In the genomic region with DNA sequence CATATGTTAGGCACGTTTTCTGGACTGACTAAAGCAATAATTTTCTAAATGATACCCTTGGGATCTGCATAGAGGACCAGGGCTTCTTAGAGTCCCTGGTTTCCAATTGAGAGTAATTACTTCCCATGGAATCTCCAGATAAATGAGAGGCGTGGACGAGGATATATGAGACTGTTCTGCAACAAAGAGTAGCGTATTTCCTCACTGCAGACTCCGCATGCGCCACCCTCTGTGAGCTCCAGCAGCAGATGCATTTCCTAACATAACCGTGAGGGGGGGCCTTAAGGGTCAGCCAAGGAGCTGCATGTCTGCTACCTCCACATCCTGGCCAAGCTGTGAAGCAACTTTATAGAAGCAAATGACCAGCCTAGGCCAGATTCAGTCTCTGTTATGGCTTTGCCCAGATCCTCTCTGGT, we compare ENCODE assay signal across 10 mouse cellular contexts.
DNase-seq lines count a peak whose midpoint lies in the region; ATAC-seq and TF ChIP-seq lines count a peak whose summit lies in the region.
"Had no signal": no experiment of that assay in that cellular context is flagged by ENCODE, and none has a peak within 500 bp of the region (broad histone marks: within the 10 kb centered on the region; RNA-seq: fewer than 3 reads in every experiment).

No protein-coding gene starts in this region.

- H3K36me3 ChIP-seq in midbrain, postnatal 0 days (ENCODE audit: insufficient read depth, low read length), result peaks cover 4% of the 10 kb centered on the region; the same call in 1 of the 2 replicates
- H3K36me3 ChIP-seq in midbrain, embryonic 10.5 days, result peaks cover 62% of the 10 kb centered on the region
- 0 out of 2 replicates have a peak, but pooled peaks cover 3% of the 10 kb centered on the region for H3K36me3 ChIP-seq in hindbrain, embryonic 14.5 days (replicated peaks; ENCODE audit: control insufficient read depth, insufficient read depth)

- no peaks in the 10 kb centered on the region for H3K9me3 ChIP-seq in midbrain, postnatal 0 days (ENCODE audit: low read length)
- no peaks in the 10 kb centered on the region for H3K9me3 ChIP-seq in midbrain, embryonic 10.5 days (replicated peaks)
- H3K9me3 ChIP-seq in hindbrain, embryonic 14.5 days (ENCODE audit: control insufficient read depth, low read length), result no peaks in the 10 kb centered on the region

- H3K4me2 ChIP-seq in midbrain, postnatal 0 days (ENCODE audit: low read depth, low read length, poor library complexity, severe bottlenecking), result no peak overlapping the region
- H3K4me2 ChIP-seq in hindbrain, embryonic 14.5 days (replicated peaks), result no peak overlapping the region

- H3K27me3 ChIP-seq in midbrain, postnatal 0 days (ENCODE audit: insufficient read depth, low read length), result no peaks in the 10 kb centered on the region
- H3K27me3 ChIP-seq in midbrain, embryonic 10.5 days (ENCODE audit: low read depth, poor library complexity, severe bottlenecking), result no peaks in the 10 kb centered on the region
- no peaks in the 10 kb centered on the region for H3K27me3 ChIP-seq in hindbrain, embryonic 14.5 days (ENCODE audit: control insufficient read depth, insufficient read depth, low read length)

- ATAC-seq in midbrain, postnatal 0 days (ENCODE audit: low FRiP score), result no peak
- ATAC-seq in hindbrain, embryonic 14.5 days (ENCODE audit: low FRiP score), result peak; percentile 31; the same call in 1 of the 2 replicates
- ATAC-seq: activated CD4-positive, CD25-positive, alpha-beta regulatory T cell, adult 4 months had no signal

- no peak overlapping the region for H3K27ac ChIP-seq in midbrain, postnatal 0 days (ENCODE audit: low read depth, low read length)
- H3K27ac ChIP-seq in midbrain, embryonic 10.5 days (replicated peaks), result no peak overlapping the region
- H3K27ac ChIP-seq in hindbrain, embryonic 14.5 days, result no peak overlapping the region

- no peak overlapping the region for H3K4me3 ChIP-seq in midbrain, postnatal 0 days (ENCODE audit: low read depth, low read length)
- no peak overlapping the region for H3K4me3 ChIP-seq in midbrain, embryonic 10.5 days
- no peak overlapping the region for H3K4me3 ChIP-seq in hindbrain, embryonic 14.5 days (replicated peaks; ENCODE audit: low read length)

- peak; percentile 60 for DNase-seq in adrenal gland, postnatal 14 days
- DNase-seq in adrenal gland, adult (ENCODE audit: inconsistent age in 2 of 2, low spot score in 1 of 2), result no peak
- DNase-seq in midbrain, postnatal 0 days (ENCODE audit: low spot score), result peak; percentile 46
- DNase-seq in midbrain, embryonic 10.5 days (ENCODE audit: low spot score), result no peak
- DNase-seq in hindbrain, embryonic 14.5 days (ENCODE audit: low spot score), result no peak
- peak; percentile 18 for DNase-seq in skeletal muscle tissue, adult 2 months (ENCODE audit: low read depth, low spot score)
- no peak for DNase-seq in cerebellum, postnatal 25 days
- DNase-seq in cerebellum, postnatal 10 days, result no peak
- DNase-seq: cerebellum, postnatal 36 days had no signal

- 68% methylated on average over 7 of the region's 7 CpGs for WGBS in midbrain, postnatal 0 days
- WGBS in midbrain, embryonic 10.5 days, result 77% methylated on average over 7 of the region's 7 CpGs
- 42% methylated on average over 7 of the region's 7 CpGs for whole genome bisulfite sequencing in hindbrain, embryonic 14.5 days

- no peaks in the 10 kb centered on the region for H3K4me1 ChIP-seq in midbrain, postnatal 0 days (ENCODE audit: insufficient read depth, low read length)
- H3K4me1 ChIP-seq in midbrain, embryonic 10.5 days, result no peaks in the 10 kb centered on the region
- H3K4me1 ChIP-seq in hindbrain, embryonic 14.5 days (replicated peaks; ENCODE audit: control insufficient read depth, insufficient read depth, low read length), result 0 out of 2 replicates have a peak, but pooled peaks cover 6% of the 10 kb centered on the region

- H3K9ac ChIP-seq in midbrain, postnatal 0 days (replicated peaks; ENCODE audit: low read length, poor library complexity, severe bottlenecking), result no peak overlapping the region
- H3K9ac ChIP-seq in hindbrain, embryonic 14.5 days, result no peak overlapping the region

- peak; percentile 23; the same call in 1 of the 2 replicates for TF ChIP-seq CTCF in midbrain, postnatal 0 days (IDR thresholded peaks at IDR 0.05)

Comparison
In these comparisons a context has a peak if more than half of its experiments do, and no peak if none do; other contexts are left out.
1. DNase-seq: peak in adrenal gland, postnatal 14 days (single experiment), midbrain, postnatal 0 days (single experiment) and skeletal muscle tissue, adult 2 months (single experiment); none in adrenal gland, adult (0 of 2), midbrain, embryonic 10.5 days (single experiment), hindbrain, embryonic 14.5 days (single experiment), cerebellum, postnatal 25 days (0 of 2) and cerebellum, postnatal 10 days (0 of 2).